Mouse (Mus musculus): Measurements from ENCODE around the gene Zfp652.

Gene Zfp652

GRCm38 (mm10) chr11:95831276-95831619 lies 118.8 kb downstream of the Zfp652 start:
- DNase-seq (ENCODE audit: low spot score in 2 of 2) = no peak

DNA sequence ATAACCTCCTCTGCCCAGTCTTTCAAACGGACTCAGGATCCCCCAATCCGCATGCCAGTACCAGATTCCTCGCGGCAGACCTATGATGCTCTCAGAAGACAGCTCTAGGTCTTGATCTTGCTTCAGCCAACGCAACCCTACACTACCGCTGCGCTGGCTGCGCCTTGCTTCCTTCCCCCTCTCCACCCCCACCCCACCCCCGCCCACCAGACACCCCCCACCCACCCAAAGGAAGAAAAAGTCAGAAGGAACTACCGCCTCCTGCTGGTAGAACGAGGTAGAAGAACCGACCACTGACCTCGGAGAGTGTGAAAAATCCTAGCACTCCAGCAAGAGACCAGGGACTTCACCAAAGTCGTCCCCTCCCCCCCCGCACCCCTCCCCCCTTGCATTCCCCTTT lies 119.2 kb downstream of the Zfp652 start:
- DNase-seq (ENCODE audit: low spot score in 2 of 2) = no peak

DNA sequence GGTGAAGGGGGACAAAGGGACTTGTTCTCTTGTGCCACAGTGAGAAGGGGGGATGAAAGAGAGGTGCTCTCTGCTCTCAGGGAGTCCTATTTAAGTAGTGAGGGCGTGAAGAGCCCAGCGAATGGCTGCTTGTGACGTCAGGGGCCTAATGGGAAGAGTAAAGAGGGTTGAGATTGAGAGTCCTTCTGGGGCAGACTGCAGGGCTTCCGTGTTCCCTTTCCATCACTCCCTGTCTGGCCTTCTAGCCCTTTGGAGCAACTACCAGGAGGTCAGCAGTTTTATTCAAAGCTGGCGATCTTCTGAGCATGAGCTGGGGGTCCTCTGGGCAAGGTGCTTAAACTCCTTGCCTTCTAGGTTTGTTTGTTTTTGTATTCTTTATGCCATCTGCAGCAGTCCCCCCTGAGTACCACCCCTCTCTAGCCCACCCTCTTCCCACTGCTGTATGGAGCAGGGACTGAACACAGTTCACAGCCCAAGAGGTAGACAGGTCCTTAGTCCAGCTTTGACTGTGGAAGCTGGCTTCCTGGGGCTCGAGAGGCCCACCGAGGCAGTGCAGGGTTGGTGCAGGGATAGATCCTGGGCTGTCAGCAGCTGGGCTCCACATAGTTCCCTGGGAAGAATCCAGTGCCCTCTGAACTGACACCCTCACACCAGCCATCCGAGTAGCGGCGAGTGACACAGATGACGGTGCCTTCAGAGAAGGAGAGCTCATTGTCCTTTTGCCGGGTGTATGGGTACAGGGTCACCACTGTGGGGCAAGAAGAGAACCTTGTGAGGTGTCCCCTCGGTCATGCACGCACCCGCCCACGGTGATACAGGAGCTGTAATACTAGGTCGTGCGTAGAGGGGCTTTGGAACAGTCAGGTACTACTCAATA lies 119.9 kb downstream of the Zfp652 start:
- peak in 1 of 2 experiments; percentile 62 for DNase-seq (ENCODE audit: low spot score in 2 of 2)

DNA sequence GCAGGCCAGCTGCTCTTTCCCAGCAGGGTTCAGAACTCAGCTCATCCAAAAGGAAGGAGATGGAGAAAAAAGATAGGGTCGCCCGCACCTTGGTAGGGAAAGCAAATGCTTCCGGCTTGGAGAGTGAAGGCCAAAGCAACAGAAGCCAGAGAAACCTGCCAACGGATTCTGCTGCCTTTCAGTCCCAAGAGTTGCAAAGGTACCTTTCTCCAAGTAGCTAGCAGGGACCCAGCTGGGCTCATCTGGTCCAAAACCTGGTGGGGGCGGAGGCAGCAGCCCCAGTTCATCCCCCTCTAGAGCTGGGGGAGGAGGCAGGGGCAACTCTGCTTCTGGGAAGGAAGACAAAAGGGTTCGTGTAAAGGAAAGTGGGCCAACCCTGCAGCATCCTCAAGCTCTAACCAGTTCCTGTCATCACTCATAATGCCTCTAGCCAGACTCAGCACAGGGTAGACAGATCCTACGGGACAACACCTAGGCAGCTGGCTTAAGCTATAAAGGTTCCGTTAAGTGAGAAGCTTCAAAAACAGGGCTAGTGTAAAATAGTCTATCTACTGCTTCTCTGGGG lies 120.6 kb downstream of the Zfp652 start:
- peak in 1 of 2 experiments; percentile 63 for DNase-seq (ENCODE audit: low spot score in 2 of 2)

DNA sequence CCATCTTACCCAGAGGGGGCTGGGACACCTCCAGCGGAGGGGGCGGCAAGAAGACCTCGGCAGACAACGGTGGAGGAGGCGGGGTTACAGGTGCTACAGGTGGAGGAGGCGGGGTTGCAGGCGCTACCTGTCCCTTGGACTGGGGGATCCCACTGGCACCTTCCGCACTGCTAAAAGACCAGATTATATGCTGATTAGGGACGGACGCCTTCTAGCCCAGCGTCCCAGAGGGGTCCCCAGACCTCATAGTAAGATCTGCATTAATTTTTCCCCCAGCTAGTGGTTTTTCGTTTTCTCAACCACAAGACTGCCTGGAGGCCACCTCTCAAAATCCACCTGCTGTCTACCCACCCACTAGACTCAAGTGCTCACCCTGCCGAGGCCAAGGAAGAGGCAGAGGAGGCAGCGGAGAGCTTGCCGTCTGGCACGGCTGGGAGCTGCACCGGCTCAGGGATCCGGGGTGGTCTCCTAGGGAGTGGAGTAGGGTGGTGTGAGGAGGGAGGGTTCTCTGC lies 121.2 kb downstream of the Zfp652 start:
- peak in 1 of 2 experiments; percentile 68 for DNase-seq (ENCODE audit: low spot score in 2 of 2)

DNA sequence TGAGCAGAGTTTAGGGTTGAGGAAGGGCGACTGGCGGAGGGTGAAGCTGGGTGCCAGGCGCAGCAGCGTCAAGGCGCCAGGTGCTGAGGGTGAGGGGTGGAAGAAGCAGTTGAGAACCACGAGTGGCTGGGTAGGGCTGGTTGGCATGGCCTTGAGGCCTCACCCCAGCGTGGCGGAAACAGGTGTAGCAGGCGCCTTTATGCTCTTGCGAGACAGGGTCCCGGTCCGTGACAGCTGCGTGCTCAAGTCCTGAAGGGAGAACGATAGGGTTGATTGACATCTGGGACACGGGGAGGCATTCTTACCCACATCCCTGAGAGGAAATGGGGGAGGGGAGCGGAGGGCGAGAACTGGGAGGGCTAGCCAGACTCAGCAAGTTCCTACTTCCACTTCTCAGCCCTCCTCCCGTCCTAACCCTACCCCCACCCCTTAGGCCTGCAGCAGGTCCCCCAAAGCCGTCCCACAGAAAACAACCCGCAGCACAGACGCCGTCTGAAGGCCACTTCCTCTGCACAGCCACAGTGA lies 121.7 kb downstream of the Zfp652 start:
- DNase-seq (ENCODE audit: low spot score in 2 of 2) = peak; percentile 72 to 83

- peak; percentile 60 to 70 for DNase-seq (ENCODE audit: low spot score in 2 of 2)
Measured at GRCm38 (mm10) chr11:95834742-95835710, 122.6 kb downstream of the Zfp652 start.

DNA sequence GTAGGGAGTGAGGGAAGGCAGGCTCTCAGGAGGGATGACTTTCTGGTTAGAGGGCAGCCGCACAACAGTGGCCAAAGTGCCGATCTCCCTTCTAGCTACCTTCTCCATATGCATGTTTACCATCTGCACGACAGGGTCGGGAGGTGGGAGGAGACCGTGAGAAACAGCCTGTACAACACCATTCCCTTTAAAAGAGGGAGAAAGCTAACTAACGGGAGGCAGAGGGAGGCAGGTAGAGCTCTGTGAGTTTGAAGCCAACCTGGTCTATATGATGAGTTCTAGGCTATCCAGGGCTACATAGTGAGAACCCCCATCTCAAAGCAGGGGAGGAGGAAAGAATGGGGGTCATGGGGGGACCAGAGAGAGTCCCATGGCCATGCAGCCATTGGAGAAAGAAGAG lies 123.4 kb downstream of the Zfp652 start:
- DNase-seq (ENCODE audit: low spot score in 2 of 2) = no peak

GRCm38 (mm10) chr11:95836433-95836832 lies 124.0 kb downstream of the Zfp652 start:
- DNase-seq (ENCODE audit: low spot score in 2 of 2) = no peak

- peak in 1 of 2 experiments; percentile 65 for DNase-seq (ENCODE audit: low spot score in 2 of 2)
Measured at GRCm38 (mm10) chr11:95837059-95837458, 124.6 kb downstream of the Zfp652 start, which contains the start of gene Gngt2. Gngt2 (plus strand) TSS chr11:95837216.

DNA sequence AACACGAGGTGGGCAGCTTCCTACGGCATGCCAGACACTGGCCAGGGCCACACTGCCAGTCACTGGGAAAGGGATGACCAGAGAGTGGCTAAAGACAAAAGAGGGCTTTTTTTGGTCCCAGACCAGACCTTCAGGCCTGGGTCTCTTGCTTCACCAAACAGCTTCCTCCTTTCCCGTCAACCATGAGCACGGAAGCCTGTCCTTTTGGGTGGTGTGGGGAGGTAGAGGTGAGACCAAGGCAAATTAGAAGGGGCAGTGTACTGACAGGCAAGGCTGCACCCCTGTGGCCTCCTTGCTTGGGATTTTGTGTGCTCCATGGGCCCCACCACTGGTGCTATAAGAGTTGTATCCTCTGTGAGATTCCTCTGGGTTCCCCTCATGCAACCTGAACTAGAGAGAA lies 126.1 kb downstream of the Zfp652 start:
- DNase-seq (ENCODE audit: low spot score in 2 of 2) = peak in 1 of 2 experiments; percentile 64

GRCm38 (mm10) chr11:95838999-95839868 lies 126.8 kb downstream of the Zfp652 start:
- peak in 1 of 2 experiments; percentile 60 for DNase-seq (ENCODE audit: low spot score in 2 of 2)

GRCm38 (mm10) chr11:95840694-95841497 lies 128.4 kb downstream of the Zfp652 start:
- peak in 1 of 2 experiments; percentile 58 for DNase-seq (ENCODE audit: low spot score in 2 of 2)

DNA sequence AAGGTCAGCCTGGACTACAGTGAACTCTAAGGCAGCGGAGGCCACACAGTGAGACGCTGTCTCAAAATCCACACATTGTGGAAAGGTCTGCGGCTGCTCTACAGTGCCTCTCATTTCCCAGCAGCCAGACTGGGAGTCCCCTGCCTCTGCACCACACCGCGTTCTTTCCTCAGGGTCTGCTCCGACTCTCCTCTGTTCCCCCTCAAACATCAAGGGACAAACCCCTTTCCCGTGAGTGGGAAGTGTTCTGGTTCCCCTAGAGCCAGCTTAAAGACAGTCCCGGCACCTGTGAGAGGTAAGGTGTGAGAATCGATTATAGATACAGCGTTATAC lies 129.0 kb downstream of the Zfp652 start:
- DNase-seq (ENCODE audit: low spot score in 2 of 2) = peak in 1 of 2 experiments; percentile 61

DNA sequence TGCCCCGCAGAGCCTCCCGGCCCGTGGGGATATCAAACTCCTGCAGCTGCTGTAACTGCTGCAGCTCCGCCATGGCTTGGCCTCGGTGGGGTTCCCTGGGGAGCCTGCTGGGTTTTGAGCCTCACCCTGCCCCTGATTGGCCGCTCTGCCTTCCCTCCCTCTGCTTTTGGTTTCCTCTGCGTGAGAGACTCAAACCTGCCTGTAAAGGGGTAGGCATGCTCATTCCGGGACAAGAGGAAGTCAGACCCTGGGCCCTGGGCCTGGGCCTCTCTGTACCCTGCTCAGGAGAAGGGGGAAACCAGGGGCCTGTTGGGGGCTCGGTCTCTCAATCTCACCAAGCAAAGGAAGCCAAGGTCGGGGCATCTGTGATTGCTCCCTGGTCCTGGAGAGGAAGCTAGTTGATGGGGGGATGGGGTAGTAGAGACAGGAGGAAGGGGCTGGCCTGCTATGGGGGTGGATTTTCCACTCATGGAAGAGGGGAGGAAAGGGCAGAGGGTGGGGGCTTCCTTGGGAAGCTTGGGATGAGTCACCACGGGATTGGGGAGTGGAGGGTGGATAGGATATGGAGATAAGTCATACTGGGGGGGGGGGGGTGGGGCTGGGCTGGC lies 129.7 kb downstream of the Zfp652 start, which contains the start of gene Abi3:
Gene Abi3 (minus strand): TSS at position 403 of the 608 bp plus-strand sequence.
- peak; percentile 74 to 85 for DNase-seq (ENCODE audit: low spot score in 2 of 2)

DNA sequence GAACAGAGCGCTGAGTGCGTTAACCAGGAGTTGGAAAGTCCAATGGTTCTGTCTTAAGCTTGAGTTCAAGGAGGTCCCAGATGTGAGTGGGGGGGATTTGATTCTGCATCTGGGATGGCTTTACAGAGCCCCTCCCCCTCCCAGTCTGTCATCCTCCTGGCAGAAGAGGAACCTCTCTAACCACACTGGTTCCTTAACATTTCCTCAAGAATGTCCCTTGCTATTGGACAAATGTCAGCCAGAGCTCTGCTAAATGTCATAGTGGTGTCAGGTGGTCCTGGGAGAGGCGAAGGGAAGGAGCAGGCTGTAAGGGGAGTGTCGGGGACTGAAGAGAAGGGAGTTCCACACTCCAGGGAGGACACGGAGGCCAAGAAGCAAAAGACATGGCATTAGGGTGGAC lies 130.5 kb downstream of the Zfp652 start:
- peak in 1 of 2 experiments; percentile 61 for DNase-seq (ENCODE audit: low spot score in 2 of 2)

GRCm38 (mm10) chr11:95843421-95843950 lies 131.0 kb downstream of the Zfp652 start:
- DNase-seq (ENCODE audit: low spot score in 2 of 2) = no peak

DNA sequence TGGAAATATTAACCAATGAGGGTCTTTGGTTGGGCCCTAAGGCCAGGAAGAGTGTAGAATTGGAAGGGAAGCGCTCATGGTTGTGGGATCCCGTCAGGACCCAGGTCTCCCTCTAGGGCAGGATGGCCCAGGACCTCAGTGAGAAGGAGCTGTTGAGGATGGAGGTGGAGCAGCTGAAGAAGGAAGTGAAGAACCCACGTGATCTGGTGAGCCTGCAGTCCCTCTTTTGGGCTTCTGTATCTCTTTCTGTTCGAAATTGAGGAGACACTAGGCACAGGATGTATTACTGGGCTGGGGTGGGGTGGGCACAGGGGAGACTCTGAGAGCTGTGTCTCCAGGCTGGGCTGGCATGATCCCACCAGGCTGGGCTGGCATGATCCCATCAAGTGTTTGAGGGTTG lies 132.5 kb downstream of the Zfp652 start:
- no peak for DNase-seq (ENCODE audit: low spot score in 2 of 2)

DNA sequence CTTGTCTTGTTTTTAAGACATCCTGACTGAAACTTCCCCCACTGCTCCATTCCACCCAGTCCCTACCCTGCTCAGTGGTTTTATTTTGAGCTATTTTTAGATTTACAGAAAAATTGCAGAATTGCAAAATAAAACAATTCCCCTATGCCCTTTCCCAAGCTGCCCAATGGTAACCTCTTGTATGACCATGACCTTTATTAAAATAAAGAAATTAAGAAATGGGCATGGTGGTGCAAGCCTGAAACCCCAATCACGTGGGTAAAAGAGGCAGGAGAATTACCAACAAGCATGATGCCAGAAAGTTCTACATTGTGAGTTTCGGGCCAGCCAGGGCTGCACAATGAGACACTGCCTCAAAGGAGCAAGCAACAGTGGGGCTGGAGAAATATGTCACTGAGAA lies 138.4 kb downstream of the Zfp652 start:
- no peak for DNase-seq (ENCODE audit: low spot score in 2 of 2)
